Mouse (Mus musculus) Patski (cell line): ENCODE data around the gene Trim63. TPM values are rescaled to one million over a fixed set of nuclear protein-coding genes. Genes with fewer than 3 reads are reported as not detected.

ENCODE experiments used
- ATAC-seq: fragments of 100-300 bp; one replicate; pipeline ENCODE4 v1.8.0; 2021
- CTCF ChIA-PET: fragments of 350-600 bp; sonication (Branson Sonifier 250); formaldehyde crosslinking; loops from one replicate; lab custom pipeline; 2022; ENCODE audit warnings: inconsistent platforms; lab: Charles Lee
- POLR2A ChIA-PET: fragments of 350-600 bp; sonication (Branson Sonifier 250); formaldehyde crosslinking; loops from one replicate; lab custom pipeline; 2022; ENCODE audit warnings: antibody characterized with exemption, inconsistent platforms; lab: Charles Lee
- DNase-seq: peaks from one replicate; pipeline ENCODE4 v3.0.0-alpha.2; 2011; ENCODE audit warnings: low read depth, low spot score
- H3K27me3 ChIP-seq: fragments of 371-371 bp; one replicate; pipeline ENCODE4 v1.5.1; 2021
- CTCF ChIP-seq: fragments of 100-300 bp; IDR thresholded peaks from one replicate; pipeline ENCODE4 v1.5.1; 2021
- in situ Hi-C: fragments of 300-500 bp; cut with MboI; formaldehyde crosslinking; loops from 3 replicates; pipeline ENCODE4 v1.11.1; 2018; ENCODE audit warnings: low pct_unique_long_range_greater_than_20kb, mixed read lengths
- polyA plus RNA-seq: library from polyadenylated mRNA; unstranded; gene quantifications from one replicate; pipeline ENCODE4 v1.2.3, GENCODE M21; 2021

Trim63 gene
- polyA plus RNA-seq, 1 experiment from 2014 or later: 0.36 TPM

DNA sequence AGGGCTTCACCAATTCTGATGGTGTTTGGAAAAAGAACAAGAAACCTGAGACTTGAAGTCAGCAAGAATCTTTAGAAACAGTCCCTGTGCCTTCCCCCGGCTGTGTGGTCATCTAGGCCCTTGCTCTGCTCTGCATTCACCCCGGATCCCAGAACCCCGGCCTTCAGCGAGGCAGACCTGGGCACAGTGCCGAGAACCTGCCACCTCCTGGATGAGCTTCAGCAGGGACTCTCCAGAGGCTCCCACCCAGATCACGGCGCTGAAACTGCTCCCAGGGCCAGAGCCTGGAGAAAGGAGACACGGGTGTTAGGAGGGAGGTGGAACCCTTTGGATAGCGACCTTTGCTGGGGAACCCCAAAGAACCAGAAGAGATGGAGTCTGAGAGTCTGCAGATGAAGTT lies 47.2 kb downstream of the Trim63 start:
- POLR2A ChIA-PET: interaction anchor here (0.6 kb wide), 1 partner anchor 156 kb away, joined by 8 read pairs; no protein-coding TSS in a partner anchor
- no peaks in the 10 kb centered on the region for H3K27me3 ChIP-seq
- CTCF ChIA-PET: no interaction called here
- ATAC-seq (no peak), DNase-seq (no peak)
- in situ Hi-C loops: no loop called here
- no peak for TF ChIP-seq CTCF

DNA sequence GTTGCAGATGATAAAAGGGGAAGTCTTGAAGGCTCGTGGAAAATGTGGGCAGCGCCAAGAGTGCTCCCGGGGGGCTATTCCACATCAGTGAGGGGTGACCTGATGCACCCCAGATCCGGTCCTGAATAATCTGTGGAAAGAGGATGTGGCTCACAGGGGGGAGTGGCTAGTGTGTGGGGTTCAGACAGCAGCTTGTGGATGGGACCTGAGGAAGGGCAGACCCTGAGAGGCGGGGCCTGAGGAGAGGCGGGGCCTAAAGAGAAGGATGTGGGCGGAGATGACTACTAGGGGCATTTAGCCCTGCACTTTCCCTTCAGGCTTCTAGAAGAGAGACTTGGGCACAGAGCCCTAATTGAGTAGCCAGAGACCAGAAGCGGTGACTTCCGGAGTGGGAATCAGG lies 47.7 kb downstream of the Trim63 start:
- DNase-seq (no peak), ATAC-seq (no peak)
- POLR2A ChIA-PET: no interaction called here
- CTCF ChIA-PET: no interaction called here
- no peak for TF ChIP-seq CTCF
- no peaks in the 10 kb centered on the region for H3K27me3 ChIP-seq
- in situ Hi-C loops: no loop called here

DNA sequence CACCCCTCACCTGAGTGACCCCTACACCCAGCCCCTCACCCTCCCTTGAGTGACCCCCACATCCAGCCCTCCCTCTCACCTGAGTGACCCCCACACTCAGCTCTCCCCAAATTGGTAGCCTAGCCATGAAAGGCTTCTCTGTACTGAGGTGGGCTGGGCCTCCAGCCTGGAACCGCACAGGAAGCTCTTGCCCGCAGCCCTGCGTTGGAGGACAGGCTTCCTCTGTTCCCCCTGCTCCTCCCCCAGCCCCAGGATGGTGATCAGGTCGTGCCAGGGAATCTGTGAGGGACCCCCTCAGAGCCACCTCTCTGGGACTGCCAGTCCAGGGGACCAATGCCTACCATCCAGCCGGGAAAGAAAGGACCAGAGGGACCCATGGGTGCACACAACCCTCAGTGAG lies 50.4 kb downstream of the Trim63 start:
- TF ChIP-seq CTCF: no peak
- ChIA-PET CTCF (no interaction called here), POLR2A (no interaction called here)
- H3K27me3 ChIP-seq: no peaks in the 10 kb centered on the region
- no peak for DNase-seq
- in situ Hi-C loops: no loop called here
- ATAC-seq: no peak

DNA sequence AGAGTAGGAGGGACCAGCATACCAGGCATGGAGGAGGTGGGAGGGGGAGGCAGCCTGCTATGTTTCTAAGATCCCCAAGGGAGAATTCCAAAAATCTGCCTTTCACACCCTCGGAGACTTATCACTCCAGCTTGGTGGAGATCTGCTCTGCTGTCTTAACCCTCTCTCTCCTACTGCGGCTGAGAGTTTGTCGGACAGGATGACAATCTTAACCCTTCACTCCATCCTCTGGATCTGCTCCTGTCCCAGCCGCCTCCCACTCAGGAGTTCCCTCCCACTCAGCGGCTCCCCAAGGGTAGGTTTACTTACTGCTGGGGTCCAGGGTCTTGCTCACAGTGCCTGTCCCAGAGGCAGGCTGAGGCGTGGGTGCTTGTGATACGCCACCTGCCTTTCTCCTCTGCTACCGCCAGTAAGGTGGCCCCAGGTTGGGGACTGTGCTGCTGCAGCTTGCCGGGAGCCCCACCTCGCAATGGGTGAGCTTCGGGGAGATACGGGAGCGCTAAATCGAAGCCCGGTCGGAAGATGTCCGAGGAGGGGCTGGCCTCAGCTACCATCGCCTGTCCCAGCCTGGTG lies 55.8 kb downstream of the Trim63 start:
- CTCF ChIA-PET: no interaction called here
- no peak for ATAC-seq
- H3K27me3 ChIP-seq: no peaks in the 10 kb centered on the region
- no peak for TF ChIP-seq CTCF
- POLR2A ChIA-PET: no interaction called here
- no peak for DNase-seq
- in situ Hi-C loops: no loop called here

DNA sequence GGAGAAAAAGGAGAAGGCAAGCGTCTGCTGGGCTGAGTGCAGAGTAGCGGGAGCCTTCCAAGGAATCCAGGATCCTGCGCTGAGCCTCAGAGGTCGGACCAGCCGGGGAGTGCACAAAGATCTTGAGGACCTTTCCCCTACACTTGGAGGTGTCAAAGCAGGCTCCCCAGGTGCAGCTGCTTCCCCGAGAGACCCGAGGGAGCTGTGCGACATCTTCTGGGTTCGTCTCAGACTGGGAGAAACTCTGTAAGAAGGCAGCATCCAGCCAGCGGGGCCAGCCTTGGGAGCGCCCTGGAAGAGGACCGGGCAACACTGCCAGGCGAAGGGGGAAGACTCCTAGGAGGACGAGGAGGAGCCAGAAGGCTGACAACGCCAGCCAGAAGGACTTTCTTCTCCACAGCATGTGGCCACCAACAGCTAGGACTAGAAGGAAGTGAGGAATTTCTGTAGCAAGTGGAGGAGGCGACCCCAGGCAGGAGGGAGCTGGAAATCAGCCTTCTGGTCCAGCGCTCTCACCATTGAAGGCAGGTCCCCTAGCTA lies 56.5 kb downstream of the Trim63 start:
- ATAC-seq: no peak
- ChIA-PET POLR2A (no interaction called here), CTCF (no interaction called here)
- TF ChIP-seq CTCF: no peak
- no peak for DNase-seq
- in situ Hi-C loops: no loop called here
- no peaks in the 10 kb centered on the region for H3K27me3 ChIP-seq

DNA sequence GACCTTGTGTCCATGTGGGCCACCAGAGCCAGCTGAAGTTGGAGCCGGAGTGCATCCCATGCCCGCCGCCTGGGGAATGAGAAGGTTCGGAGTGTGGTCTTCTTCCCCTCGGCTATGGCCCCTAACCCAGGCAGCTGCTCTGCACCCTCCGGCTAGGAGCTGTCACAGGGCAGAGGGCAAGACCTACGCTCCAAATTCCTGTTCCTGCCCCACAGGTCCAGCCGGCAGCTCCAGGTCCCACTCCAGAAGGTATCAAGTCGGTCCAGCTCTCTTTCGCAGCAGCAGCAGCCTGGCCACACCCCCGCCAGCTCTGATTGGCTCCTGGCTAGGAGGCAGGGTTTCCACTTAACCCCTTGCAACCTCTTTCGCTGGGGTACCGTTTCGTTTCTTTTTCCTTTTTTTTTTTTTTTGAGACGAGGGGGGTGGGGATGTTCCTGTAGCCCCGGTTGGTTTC lies 57.4 kb downstream of the Trim63 start:
- POLR2A ChIA-PET: interaction anchor here (0.6 kb wide), 2 partner anchors 73 to 156 kb away, joined by 3 to 8 read pairs; no protein-coding TSS in a partner anchor
- DNase-seq: no peak
- H3K27me3 ChIP-seq: no peaks in the 10 kb centered on the region

DNA sequence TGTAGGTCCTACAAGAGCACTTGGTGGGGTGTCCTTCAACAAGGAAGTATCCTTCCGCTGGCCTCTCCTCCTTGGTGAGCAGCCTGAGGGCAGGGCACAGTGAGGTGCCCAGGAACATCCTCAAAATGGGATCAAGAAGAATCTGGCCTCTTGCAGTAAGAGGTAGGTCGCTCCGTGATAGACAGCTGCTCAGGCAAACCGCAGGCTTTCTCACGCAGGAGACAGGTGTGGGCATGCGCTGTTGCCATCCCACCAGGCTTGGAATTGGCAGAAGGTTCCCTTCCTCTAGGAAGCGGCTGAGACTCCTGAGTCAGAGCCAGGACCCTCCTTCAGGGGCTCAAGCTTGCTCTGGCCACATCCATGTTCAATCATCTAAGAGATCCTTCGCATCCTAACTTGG lies 58.4 kb downstream of the Trim63 start:
- TF ChIP-seq CTCF: no peak
- no peaks in the 10 kb centered on the region for H3K27me3 ChIP-seq
- POLR2A ChIA-PET: no interaction called here
- DNase-seq: no peak
- in situ Hi-C loops: no loop called here
- CTCF ChIA-PET: no interaction called here
- ATAC-seq: no peak

More for the DNA sequence above, 57.4 kb downstream of the Trim63 start:
- CTCF ChIA-PET: no interaction called here
- in situ Hi-C loops: no loop called here
- TF ChIP-seq CTCF: no peak
- peak; percentile 45 for ATAC-seq

DNA sequence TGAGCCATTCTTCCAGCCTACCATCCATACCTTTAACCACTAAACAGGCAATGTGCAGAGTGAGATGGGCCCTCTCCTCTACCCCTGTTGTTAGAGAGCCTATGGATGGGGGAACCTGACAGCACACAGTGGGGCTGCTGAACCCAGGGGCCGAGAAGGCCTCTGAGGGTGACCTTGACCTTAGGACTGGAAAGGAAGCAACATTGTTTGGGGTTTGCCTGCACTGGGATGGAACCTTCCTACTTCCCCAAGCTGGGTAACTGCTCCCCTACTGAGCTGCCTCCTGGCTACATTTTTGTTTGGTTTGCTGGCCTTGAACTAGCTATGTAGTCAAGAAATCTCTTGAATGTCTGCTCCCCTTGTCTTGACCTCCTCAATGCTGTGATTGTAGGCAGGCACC lies 59.4 kb downstream of the Trim63 start:
- H3K27me3 ChIP-seq: no peaks in the 10 kb centered on the region
- no peak for DNase-seq
- in situ Hi-C loops: no loop called here
- CTCF ChIA-PET: no interaction called here
- POLR2A ChIA-PET: no interaction called here
- no peak for ATAC-seq
- no peak for TF ChIP-seq CTCF

DNA sequence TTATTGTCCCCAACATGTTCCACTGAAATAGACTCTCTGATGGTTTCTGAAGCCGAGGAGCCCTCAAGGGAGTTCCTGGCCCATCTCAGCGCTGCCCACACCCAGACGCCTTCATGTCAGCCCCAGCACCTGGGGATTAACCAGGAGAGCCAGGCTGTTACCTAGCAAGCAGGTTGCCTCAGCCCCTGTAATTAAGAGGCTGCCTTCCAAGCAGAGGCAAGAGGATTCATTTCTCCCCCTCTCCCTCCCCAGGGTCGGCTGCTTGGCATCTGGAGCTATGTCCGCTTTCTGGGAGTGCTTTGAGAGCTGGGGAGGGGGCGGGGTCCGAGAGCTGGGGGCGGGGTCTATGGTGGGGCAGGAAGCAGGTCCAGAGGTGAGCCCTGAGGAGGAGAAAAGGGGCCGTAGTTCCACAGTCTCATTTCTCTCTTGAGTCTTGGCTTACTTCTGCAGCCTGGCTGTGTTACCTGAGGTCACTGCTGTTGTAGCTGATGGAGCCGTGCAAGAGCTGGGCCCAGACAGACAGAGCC lies 63.2 kb downstream of the Trim63 start:
- DNase-seq (no peak), ATAC-seq (no peak)
- CTCF ChIA-PET: no interaction called here
- no peaks in the 10 kb centered on the region for H3K27me3 ChIP-seq
- TF ChIP-seq CTCF: no peak
- in situ Hi-C loops: no loop called here
- POLR2A ChIA-PET: no interaction called here

Other genes with a start within 250 kb of the Trim63 start
- not detected for gene Cd52, start 220.0 kb upstream of the Trim63 start, polyA plus RNA-seq
- gene Ubxn11, start 212.6 kb upstream of the Trim63 start, polyA plus RNA-seq: 10.0 TPM
- gene Sh3bgrl3, start 186.3 kb upstream of the Trim63 start, polyA plus RNA-seq: 207 TPM
- gene Cep85, start 128.0 kb upstream of the Trim63 start, polyA plus RNA-seq: 20.9 TPM
- not detected for gene Gm7534, start 112.1 kb upstream of the Trim63 start, polyA plus RNA-seq
- 0.10 TPM for gene Catsper4, start 87.7 kb upstream of the Trim63 start, polyA plus RNA-seq
- gene Cnksr1, start 76.7 kb upstream of the Trim63 start, polyA plus RNA-seq: 2.3 TPM
- gene E130218I03Rik, start 71.5 kb upstream of the Trim63 start, polyA plus RNA-seq: 0.23 TPM
- gene Zfp593, start 69.5 kb upstream of the Trim63 start, polyA plus RNA-seq: 10.4 TPM
- not detected for gene Gm30191, start 68.2 kb upstream of the Trim63 start, polyA plus RNA-seq
- not detected for gene Grrp1, start 61.0 kb upstream of the Trim63 start, polyA plus RNA-seq
- gene Pdik1l, start 27.2 kb upstream of the Trim63 start, polyA plus RNA-seq: 8.7 TPM
- not detected for gene Slc30a2, start 28.1 kb downstream of the Trim63 start, polyA plus RNA-seq
- gene Extl1, start 68.7 kb downstream of the Trim63 start, polyA plus RNA-seq: 0.98 TPM
- gene Pafah2, start 81.2 kb downstream of the Trim63 start, polyA plus RNA-seq: 36.0 TPM
- gene Stmn1, start 153.2 kb downstream of the Trim63 start, polyA plus RNA-seq: 204 TPM
- 4.3 TPM for gene Paqr7, start 181.6 kb downstream of the Trim63 start, polyA plus RNA-seq
- gene Aunip, start 195.9 kb downstream of the Trim63 start, polyA plus RNA-seq: 6.1 TPM
- gene Mtfr1l, start 220.3 kb downstream of the Trim63 start, polyA plus RNA-seq: 69.4 TPM
- 45.3 TPM for gene Selenon, start 237.0 kb downstream of the Trim63 start, polyA plus RNA-seq